Mouse (Mus musculus): ENCODE measurements around the gene Flt3l. TPM values are rescaled to one million over a fixed set of nuclear protein-coding genes. Genes with fewer than 3 reads are reported as not detected.
A peak's percentile ranks its signal among the peaks of the same experiment; 100 is the strongest.
"Not testable (repeated sequence)": the region's sequence is repeated elsewhere in the genome, so short reads cannot be mapped to it uniquely, and the experiment has no call there.

Flt3l gene
- polyA plus RNA-seq, 1 experiment from 2014 or later: 0.88 TPM

DNA sequence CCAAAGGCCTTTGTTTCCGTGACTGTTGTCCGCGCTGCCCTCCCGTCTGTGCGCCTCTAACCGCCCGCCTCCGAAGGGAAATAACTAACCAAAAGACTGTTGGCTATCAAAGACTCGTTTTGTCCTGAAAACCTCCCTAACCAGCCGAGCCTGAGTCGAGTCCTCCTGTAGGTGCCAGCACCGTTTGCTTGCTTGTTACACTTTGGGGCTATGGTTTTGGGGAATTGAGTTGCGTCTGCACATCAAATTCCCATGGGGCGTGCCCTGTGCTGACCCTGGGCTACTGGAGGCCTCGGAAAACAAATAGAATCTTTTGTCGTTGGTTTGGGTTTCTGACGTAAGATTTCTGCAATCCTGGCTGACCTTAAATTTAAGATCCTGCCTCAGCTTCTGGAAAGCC is 6.9 kb downstream of the Flt3l start:
- no peaks in the 10 kb centered on the region for H3K27me3 ChIP-seq (replicated peaks)
- peak overlapping the region; percentile 81 for H3K9ac ChIP-seq
- H3K9me3 ChIP-seq: no peaks in the 10 kb centered on the region
- peak overlapping the region; percentile 72 for H3K4me2 ChIP-seq
- H3K36me3 ChIP-seq: peaks cover 30% of the 10 kb centered on the region
- 3% methylated on average over 17 of the region's 17 CpGs for WGBS
- H3K4me1 ChIP-seq: peaks cover 42% of the 10 kb centered on the region
- no peak; the same call in 1 of the 2 replicates for ATAC-seq (ENCODE audit: extremely low read depth, insufficient number of reproducible peaks, low FRiP score, low TSS enrichment)
- peak overlapping the region; percentile 90 for H3K27ac ChIP-seq (replicated peaks)
- H3K4me3 ChIP-seq: peak overlapping the region; percentile 98

DNA sequence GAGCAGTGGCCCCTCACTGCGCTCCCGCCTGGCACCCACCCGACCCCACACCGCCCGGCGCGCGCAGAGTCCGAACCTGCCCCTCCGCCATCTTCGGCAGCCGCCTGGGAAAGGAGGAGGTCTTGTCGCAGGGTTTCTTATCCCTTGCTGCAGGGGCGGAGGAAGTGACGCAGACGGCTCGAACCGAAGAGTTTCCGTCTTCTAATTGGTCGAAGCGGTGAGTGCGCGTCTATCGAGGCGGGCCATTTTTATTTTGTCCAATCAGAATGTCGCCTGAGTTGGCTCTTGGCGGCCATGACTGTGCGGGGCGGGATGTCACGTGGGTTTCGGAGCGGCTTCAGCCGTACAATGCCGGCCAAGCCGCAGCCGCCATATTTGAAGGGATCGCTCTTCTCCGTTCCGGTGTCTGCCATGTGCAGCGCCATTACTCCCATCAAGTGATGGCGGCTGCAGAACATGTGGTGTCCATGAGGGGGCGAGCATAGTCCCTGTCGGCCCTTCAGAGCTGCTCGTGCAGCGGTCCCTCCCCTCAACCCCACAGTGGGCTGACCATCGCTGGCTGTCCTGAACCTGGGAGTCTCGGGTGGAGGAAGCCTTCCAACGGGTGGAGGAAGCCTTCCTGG is 7.5 kb downstream of the Flt3l start, which contains the start of gene Rpl13a:
Gene Rpl13a, minus strand, starts transcription at position 138 of the 623 bp plus-strand sequence.
- Histone ChIP-seq H3K36me3 (peaks cover 30% of the 10 kb centered on the region), H3K4me1 (peaks cover 42% of the 10 kb centered on the region), H3K9me3 (no peaks in the 10 kb centered on the region), H3K9ac (peak within 1 kb of the TSS; percentile 100), H3K27me3 (replicated peaks) (no peaks in the 10 kb centered on the region), H3K27ac (replicated peaks) (peak within 1 kb of the TSS; percentile 94), H3K4me3 (peak within 1 kb of the TSS; percentile 98), H3K4me2 (peak within 1 kb of the TSS; percentile 97)
- ATAC-seq (ENCODE audit: extremely low read depth, insufficient number of reproducible peaks, low FRiP score, low TSS enrichment): peak; percentile 87
- under 1% methylated on average over 48 of the region's 48 CpGs for WGBS

DNA sequence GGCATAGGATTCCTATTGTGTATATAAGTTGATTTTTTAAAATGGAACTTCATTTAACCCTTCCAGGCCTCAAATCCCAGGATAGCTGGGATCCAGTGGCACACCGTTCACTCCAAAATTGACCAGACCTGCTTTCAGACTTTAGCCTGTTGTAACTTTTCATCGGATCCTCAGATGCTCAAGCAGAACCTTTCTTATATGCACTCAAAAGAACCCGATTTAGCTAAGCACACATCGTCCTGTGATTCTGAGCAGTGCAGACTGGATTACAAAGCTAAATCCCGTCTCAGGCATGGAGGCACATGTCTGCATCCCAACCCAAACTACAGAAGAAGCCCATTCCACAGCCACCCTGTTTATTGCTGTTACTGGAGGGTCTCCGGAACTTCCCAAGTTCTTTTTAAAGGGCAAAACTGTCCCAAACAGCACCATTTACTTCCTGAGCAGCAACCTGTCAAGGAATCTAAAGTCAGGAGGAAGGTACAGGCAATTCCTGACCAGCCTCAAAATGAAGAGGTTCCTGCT is 8.5 kb downstream of the Flt3l start:
- Histone ChIP-seq H3K36me3 (peaks cover 35% of the 10 kb centered on the region), H3K4me1 (peaks cover 48% of the 10 kb centered on the region), H3K4me2 (peak overlapping the region; percentile 97), H3K4me3 (peak overlapping the region; percentile 98), H3K27me3 (replicated peaks) (no peaks in the 10 kb centered on the region), H3K9me3 (no peaks in the 10 kb centered on the region), H3K27ac (replicated peaks) (peak overlapping the region; percentile 94), H3K9ac (peak overlapping the region; percentile 100)
- under 1% methylated on average over 6 of the region's 6 CpGs for WGBS
- ATAC-seq (ENCODE audit: extremely low read depth, insufficient number of reproducible peaks, low FRiP score, low TSS enrichment): no peak

DNA sequence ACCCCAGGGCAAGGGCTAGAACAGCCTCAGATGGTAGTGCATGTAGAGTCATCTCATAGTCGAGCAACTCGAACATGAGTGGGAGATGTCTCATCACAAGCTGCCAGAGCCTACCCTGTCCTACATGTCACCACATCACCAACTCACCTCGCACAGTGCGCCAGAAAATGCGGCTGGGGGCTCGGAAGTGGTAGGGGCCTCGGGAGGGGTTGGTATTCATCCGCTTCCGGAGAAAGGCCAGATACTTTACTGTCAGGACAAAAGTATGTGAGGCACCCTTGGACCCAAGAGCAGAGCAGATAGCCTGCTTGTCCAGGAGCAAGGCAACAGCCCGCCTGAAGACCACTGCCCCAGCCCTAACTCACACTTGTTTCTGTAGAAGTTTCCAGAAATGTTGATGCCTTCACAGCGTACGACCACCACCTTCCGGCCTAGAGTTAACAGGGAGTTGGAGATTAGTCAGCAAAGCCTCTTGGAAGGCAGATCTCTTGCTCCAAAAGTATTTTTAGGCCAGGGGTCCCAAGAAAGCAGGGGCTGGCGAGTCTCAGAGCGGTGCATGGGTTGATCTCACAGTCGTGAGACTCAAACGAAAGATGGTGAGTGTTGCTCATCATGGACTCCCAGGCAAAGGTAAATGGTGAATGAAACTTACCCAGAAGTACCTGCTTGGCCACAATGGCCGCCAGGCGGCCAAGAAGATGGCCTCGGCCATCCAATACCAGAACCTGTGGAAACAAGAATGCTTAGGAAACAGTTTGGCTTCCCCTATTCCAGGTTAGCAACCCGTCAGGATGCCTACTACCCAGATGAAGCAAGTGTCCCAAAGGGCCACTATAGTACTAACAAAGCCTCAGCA is 9.2 kb downstream of the Flt3l start:
- Histone ChIP-seq H3K9ac (peak overlapping the region; percentile 100), H3K4me2 (peak overlapping the region; percentile 97), H3K4me1 (peaks cover 55% of the 10 kb centered on the region), H3K27ac (replicated peaks) (peak overlapping the region; percentile 94), H3K36me3 (peaks cover 42% of the 10 kb centered on the region), H3K9me3 (no peaks in the 10 kb centered on the region), H3K27me3 (replicated peaks) (no peaks in the 10 kb centered on the region), H3K4me3 (peak overlapping the region; percentile 98)
- ATAC-seq (ENCODE audit: extremely low read depth, insufficient number of reproducible peaks, low FRiP score, low TSS enrichment): no peak
- WGBS: 22% methylated on average over 21 of the region's 21 CpGs

DNA sequence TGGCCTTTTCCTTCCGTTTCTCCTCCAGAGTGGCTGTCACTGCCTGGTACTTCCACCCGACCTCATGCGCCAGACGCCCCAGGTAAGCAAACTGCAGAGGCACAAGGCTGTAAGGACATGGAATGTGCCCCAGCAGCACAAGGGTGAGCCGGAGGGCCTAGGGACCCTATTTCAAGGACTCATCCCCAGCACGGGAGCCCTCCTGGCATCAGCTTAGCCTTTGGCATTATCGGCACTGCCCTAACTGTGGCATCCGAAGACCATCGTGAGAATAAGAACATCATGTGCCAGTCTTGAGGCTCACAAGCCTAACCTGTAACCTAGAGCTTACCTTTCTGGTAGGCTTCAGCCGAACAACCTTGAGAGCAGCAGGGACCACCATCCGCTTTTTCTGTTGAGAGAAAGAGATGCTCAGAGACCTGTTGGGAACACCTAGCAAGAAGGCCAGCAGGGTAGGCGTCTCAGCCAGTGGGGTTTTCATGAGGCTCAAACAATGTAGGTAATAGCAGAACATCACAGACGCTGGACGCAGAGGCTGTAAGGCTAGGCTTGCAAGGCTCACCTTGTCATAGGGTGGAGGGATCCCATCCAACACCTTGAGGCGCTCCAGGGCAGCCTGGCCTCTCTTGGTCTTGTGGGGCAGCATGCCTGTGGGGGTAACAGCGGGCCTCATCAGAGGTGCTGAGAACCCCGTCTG is 9.9 kb downstream of the Flt3l start:
- no peak for ATAC-seq (ENCODE audit: extremely low read depth, insufficient number of reproducible peaks, low FRiP score, low TSS enrichment)
- WGBS: 70% methylated on average over 17 of the region's 17 CpGs
- peak overlapping the region; percentile 94 for H3K27ac ChIP-seq (replicated peaks)
- no peaks in the 10 kb centered on the region for H3K27me3 ChIP-seq (replicated peaks)
- no peaks in the 10 kb centered on the region for H3K9me3 ChIP-seq
- H3K4me3 ChIP-seq: peak overlapping the region; percentile 98
- peak overlapping the region; percentile 100 for H3K9ac ChIP-seq
- H3K4me2 ChIP-seq: peak overlapping the region; percentile 97
- H3K4me1 ChIP-seq: peaks cover 63% of the 10 kb centered on the region
- peaks cover 50% of the 10 kb centered on the region for H3K36me3 ChIP-seq

DNA sequence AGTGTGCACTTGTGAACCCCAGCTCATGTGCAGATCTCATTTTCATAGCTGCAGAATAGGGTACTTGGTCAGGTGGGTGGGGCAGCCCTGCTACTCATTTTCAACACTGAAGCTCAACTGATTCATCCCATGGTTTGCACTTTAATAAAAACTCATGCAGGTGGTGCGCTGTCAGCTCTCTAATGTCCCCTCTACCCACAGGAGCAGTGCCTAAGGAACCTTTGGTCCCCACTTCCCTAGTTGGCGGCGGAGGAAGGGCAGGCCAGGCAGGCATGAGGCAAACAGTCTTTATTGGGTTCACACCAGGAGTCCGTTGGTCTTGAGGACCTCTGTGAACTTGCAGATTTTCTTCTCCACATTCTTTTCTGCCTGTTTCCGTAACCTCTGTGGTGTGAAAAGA is 10.6 kb downstream of the Flt3l start:
- H3K4me2 ChIP-seq: peak overlapping the region; percentile 97
- peak overlapping the region; percentile 94 for H3K27ac ChIP-seq (replicated peaks)
- H3K4me3 ChIP-seq: peak overlapping the region; percentile 85
- not testable (repeated sequence) for H3K9me3 ChIP-seq; H3K27me3 ChIP-seq (replicated peaks); ATAC-seq (ENCODE audit: extremely low read depth, insufficient number of reproducible peaks, low FRiP score, low TSS enrichment)
- peaks cover 56% of the 10 kb centered on the region for H3K36me3 ChIP-seq
- peak overlapping the region; percentile 100 for H3K9ac ChIP-seq
- 70% methylated on average over 5 of the region's 5 CpGs for WGBS
- peaks cover 66% of the 10 kb centered on the region for H3K4me1 ChIP-seq

DNA sequence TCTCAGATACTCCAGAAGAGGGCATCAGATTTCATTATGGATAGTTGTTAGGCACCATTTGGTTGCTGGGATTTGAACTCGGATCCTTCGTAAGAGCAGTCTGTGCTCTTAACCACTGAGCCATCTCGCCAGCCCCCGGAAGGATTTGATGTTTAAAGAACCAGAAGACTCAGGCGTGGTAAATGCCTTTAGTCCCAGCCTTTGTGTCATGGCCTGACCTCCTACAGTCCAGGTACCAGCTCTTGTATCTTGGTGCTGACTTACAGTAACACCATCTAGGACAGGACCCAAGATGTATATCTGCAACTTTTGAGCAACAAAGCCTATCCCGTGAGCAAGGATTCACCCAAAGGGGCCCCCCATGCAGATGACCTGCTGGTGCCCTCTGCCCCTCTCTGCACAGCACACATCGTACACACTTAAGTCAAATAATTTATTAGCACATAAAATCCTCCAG is 11.1 kb downstream of the Flt3l start:
- Histone ChIP-seq H3K4me3 (peak overlapping the region; percentile 85), H3K4me1 (peaks cover 66% of the 10 kb centered on the region), H3K4me2 (peak overlapping the region; percentile 69), H3K36me3 (peaks cover 61% of the 10 kb centered on the region), H3K27me3 (replicated peaks) (no peaks in the 10 kb centered on the region), H3K9me3 (no peaks in the 10 kb centered on the region), H3K27ac (replicated peaks) (peak overlapping the region; percentile 94), H3K9ac (peak overlapping the region; percentile 100)
- WGBS: 34% methylated on average over 7 of the region's 7 CpGs
- ATAC-seq (ENCODE audit: extremely low read depth, insufficient number of reproducible peaks, low FRiP score, low TSS enrichment): no peak

DNA sequence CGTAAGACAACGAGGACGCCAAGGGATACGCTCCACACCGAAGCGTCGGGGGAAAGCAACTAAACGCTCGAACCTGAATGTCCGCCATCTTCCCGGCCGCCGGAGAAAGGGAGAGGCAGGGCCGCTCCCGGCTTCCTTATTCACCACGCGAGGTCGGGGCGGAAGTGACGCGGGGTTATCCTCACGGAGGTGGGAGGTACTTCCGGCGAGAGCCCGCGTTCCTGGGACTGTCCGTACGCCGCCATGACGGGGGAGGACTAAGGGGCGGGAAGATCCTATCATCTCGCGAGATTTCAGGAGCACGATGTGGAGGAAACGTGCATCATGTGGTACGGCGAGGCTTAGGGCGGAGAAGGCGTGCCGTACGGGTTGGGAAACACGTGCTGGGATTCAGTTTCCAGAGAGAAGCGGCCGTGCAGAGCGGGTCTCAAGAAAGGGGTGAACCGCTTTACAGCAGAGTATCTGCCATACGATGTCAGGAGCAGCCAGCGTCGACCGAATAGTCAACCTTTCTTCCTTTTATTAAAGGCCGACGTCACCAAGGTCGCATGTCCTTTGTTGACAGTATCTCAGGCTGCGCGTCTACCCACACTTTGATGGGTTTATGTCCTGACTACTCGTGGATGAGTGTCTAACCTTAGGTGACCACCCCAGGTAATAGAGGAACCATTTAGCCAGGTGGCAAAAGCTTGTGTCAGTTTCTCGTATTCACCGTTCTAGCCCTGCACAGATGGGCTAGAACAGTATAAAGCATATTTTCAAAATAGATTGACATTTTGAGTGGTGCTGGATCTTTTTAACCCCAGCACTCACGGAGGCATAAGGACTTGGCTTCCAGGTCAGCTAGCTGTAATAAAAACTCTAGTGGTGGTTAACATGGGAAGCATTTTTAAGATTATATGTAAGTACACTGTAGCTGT is 11.7 kb downstream of the Flt3l start, which contains the start of gene Rps11:
Gene Rps11, minus strand, starts transcription at position 216 of the 920 bp plus-strand sequence.
- peak within 1 kb of the TSS; percentile 76 for H3K4me2 ChIP-seq
- ATAC-seq (ENCODE audit: extremely low read depth, insufficient number of reproducible peaks, low FRiP score, low TSS enrichment): peak; percentile 82
- WGBS: 1% methylated on average over 59 of the region's 59 CpGs
- peaks cover 59% of the 10 kb centered on the region for H3K4me1 ChIP-seq
- H3K27me3 ChIP-seq (replicated peaks): no peaks in the 10 kb centered on the region
- H3K9me3 ChIP-seq: no peaks in the 10 kb centered on the region
- peak within 1 kb of the TSS; percentile 94 for H3K27ac ChIP-seq (replicated peaks)
- H3K36me3 ChIP-seq: peaks cover 68% of the 10 kb centered on the region
- peak within 1 kb of the TSS; percentile 85 for H3K4me3 ChIP-seq
- peak within 1 kb of the TSS; percentile 100 for H3K9ac ChIP-seq

DNA sequence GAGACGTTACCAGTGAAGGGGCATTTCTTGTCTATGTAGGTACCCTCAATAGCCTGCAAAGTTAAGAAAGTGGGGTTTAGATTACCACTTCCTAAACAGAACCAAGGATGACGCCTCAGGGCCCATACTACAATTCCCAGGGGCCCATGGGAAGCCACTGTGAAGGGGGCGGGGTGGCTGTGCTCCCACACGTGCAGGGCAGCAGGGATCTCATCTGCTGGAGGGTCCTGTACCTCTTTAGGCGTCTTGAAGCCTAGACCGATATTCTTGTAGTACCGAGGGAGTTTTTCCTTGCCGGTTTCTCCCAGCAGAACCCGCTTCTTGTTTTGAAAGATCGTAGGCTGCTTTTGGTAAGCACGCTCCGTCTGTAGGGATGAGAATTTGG is 13.1 kb downstream of the Flt3l start:
- Histone ChIP-seq H3K27ac (replicated peaks) (peak overlapping the region; percentile 94), H3K4me2 (peak overlapping the region; percentile 76), H3K36me3 (peaks cover 81% of the 10 kb centered on the region), H3K9me3 (no peaks in the 10 kb centered on the region), H3K27me3 (replicated peaks) (no peaks in the 10 kb centered on the region), H3K4me1 (peaks cover 58% of the 10 kb centered on the region), H3K9ac (peak overlapping the region; percentile 96), H3K4me3 (peak overlapping the region; percentile 85)
- WGBS: 17% methylated on average over 12 of the region's 12 CpGs
- no peak for ATAC-seq (ENCODE audit: extremely low read depth, insufficient number of reproducible peaks, low FRiP score, low TSS enrichment)

DNA sequence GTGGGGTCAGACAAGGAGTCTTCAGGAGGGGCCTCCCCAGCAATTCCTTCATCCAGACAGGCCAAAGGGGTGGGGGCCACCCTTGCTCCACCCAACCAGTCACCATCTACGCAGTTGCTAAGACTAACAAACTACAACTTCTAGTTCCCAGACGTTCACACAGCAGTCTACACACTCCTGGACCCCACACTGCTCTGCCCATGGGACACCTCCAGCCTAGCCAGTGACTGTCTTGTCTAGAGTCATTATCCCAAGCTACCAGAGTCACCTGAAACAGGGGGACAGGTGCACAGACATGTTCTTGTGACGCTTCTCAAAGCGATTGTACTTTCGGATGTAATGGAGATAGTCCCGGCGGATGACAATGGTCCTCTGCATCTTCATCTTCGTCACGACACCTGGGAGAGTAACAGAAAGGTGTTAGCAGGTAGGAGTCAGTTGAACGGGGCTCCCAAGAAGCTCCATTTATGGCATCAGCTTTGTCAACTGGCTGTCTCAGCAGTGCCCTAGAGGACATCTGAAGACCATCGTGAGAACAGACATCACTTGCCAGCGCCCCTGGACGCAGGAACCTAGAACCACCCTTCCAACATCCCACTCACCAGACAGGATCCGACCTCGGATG is 13.6 kb downstream of the Flt3l start:
- peak overlapping the region; percentile 85 for H3K4me3 ChIP-seq
- peaks cover 86% of the 10 kb centered on the region for H3K36me3 ChIP-seq
- peak overlapping the region; percentile 96 for H3K9ac ChIP-seq
- H3K27me3 ChIP-seq (replicated peaks): no peaks in the 10 kb centered on the region
- ATAC-seq (ENCODE audit: extremely low read depth, insufficient number of reproducible peaks, low FRiP score, low TSS enrichment): no peak
- WGBS: 78% methylated on average over 15 of the region's 15 CpGs
- H3K27ac ChIP-seq (replicated peaks): 0 out of 2 replicates have a peak overlapping the region, but pooled peaks have one; percentile 94
- no peaks in the 10 kb centered on the region for H3K9me3 ChIP-seq
- H3K4me2 ChIP-seq: peak overlapping the region; percentile 76
- H3K4me1 ChIP-seq: peaks cover 63% of the 10 kb centered on the region
